Comparison of ENCODE assay signal across 20 mouse cellular contexts in the genomic region with DNA sequence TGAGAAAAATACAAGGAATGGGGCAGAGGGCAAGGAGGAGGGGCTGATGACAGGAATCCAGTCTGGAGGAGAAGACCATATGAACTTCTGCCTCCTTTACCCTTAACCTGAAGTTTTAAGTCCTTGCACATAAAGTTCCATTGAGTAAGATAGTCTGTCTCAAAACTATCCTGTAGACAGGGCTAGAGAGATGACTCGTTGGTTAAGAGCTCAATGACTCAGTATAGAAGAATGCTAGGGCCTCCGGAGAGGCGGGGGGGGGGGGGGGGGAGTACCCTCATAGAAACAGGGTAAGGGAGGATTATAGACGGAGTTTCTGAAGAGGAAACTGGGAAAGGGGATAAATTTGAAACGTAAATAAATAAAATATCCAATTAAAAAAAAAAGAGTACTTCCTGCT.
"Had no signal": no experiment of that assay in that cellular context is flagged by ENCODE, and none has a peak within 500 bp of the region (broad histone marks: within the 10 kb centered on the region; RNA-seq: fewer than 3 reads in every experiment).

No protein-coding gene starts in this region.

- H3K4me3 ChIP-seq: kidney, embryonic 15.5 days; left cerebral cortex, adult 2 months; liver, embryonic 13.5 days; midbrain, embryonic 12.5 days; midbrain, embryonic 15.5 days; neural tube, embryonic 12.5 days; neural tube, embryonic 15.5 days; stomach, embryonic 15.5 days had no signal

- ATAC-seq: midbrain, embryonic 15.5 days had no signal

- H3K4me1 ChIP-seq: kidney, embryonic 15.5 days; liver, embryonic 13.5 days; midbrain, embryonic 12.5 days; midbrain, embryonic 15.5 days; neural tube, embryonic 12.5 days; neural tube, embryonic 15.5 days; stomach, embryonic 15.5 days had no signal

- DNase-seq: kidney, adult 8-10 months; kidney, postnatal 10 days; kidney, postnatal 36 days; layer of hippocampus, postnatal 36 days; liver, embryonic 13.5 days; lung, adult 2 months; lung, postnatal 14 days; retina, postnatal 1 day; right cerebral cortex, postnatal 25 days; spleen, adult 18-20 months; thymus, adult 18-20 months; thymus, postnatal 36 days had no signal

- H3K4me2 ChIP-seq: kidney, embryonic 15.5 days; liver, embryonic 13.5 days; midbrain, embryonic 12.5 days; midbrain, embryonic 15.5 days; neural tube, embryonic 12.5 days; neural tube, embryonic 15.5 days; stomach, embryonic 15.5 days had no signal

- H3K9me3 ChIP-seq: kidney, embryonic 15.5 days; liver, embryonic 13.5 days; midbrain, embryonic 12.5 days; midbrain, embryonic 15.5 days; neural tube, embryonic 12.5 days; neural tube, embryonic 15.5 days; stomach, embryonic 15.5 days had no signal

- H3K9ac ChIP-seq: kidney, embryonic 15.5 days; liver, embryonic 13.5 days; midbrain, embryonic 12.5 days; midbrain, embryonic 15.5 days; neural tube, embryonic 12.5 days; neural tube, embryonic 15.5 days; stomach, embryonic 15.5 days had no signal

- H3K36me3 ChIP-seq: kidney, embryonic 15.5 days; liver, embryonic 13.5 days; midbrain, embryonic 12.5 days; midbrain, embryonic 15.5 days; neural tube, embryonic 12.5 days; neural tube, embryonic 15.5 days; stomach, embryonic 15.5 days had no signal

- H3K27ac ChIP-seq: kidney, embryonic 15.5 days; left cerebral cortex, adult 2 months; liver, embryonic 13.5 days; macrophage; midbrain, embryonic 12.5 days; midbrain, embryonic 15.5 days; neural tube, embryonic 12.5 days; neural tube, embryonic 15.5 days; stomach, embryonic 15.5 days had no signal

- H3K27me3 ChIP-seq: kidney, embryonic 15.5 days; liver, embryonic 13.5 days; midbrain, embryonic 12.5 days; midbrain, embryonic 15.5 days; neural tube, embryonic 12.5 days; neural tube, embryonic 15.5 days; stomach, embryonic 15.5 days had no signal
